Mouse (Mus musculus) adrenal gland (tissue): ENCODE data around the gene Ifna4.
"Not testable (repeated sequence)": the region's sequence is repeated elsewhere in the genome, so short reads cannot be mapped to it uniquely, and the experiment has no call there.

ENCODE experiments used
- intact Hi-C: fragments of 180-260 bp; cut with DNase I; formaldehyde crosslinking; loops from one replicate; pipeline ENCODE4 v1.15.1; 2025
- long read RNA-seq, 2 experiments: library from polyadenylated mRNA; unstranded; transcript quantifications; one replicate each; pipeline ENCODE4 v2.0.0; 2020; ENCODE audit warnings: borderline replicate concordance in 1 of 2; ENCODE audit not compliant: insufficient replicate concordance in 1 of 2

The Ifna4 gene
- long read RNA-seq, experiment 1, result 0 reads
- long read RNA-seq, experiment 2, result 0 reads

GRCm38 (mm10) chr4:88841438-88841911 is at the start of gene Ifna4:
Gene Ifna4, plus strand, starts transcription at chr4:88841861.
- intact Hi-C loops, result no loop called here

DNA sequence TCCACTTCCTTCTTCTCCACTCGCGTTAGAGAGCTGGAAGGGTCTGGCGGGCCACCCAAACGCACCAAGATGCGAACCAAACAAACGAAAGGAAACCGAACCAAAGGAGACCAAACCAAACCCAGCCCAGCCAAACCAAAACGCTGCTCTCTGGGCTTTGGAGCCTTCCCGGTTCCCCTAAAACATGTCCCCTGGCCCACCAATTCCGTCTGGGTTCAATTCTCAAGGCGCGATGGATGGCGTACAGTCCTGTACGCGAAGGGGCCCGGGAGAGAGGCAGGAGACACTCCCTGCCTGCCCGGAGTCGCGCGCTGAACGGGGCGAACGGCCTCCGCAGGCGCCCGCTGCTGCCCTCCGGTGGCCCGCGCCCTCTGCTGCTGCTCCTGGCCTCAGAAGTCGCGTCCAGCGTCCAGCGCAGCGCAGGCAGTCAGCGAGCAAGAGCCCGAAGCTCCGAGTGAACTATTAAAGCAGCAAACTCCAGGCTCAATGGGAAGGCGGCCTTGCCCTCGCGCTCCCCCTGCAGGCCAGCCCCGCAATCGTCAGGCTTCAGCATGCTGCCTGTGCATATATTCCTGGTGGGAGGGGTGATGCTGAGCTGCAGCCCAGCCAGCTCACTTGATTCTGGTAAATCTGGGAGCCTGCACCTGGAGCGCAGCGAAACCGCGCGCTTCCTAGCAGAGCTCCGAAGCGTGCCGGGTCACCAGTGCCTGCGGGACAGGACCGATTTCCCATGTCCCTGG is 47.6 kb upstream of the Ifna4 start, which contains the start of gene Gm13275:
Gm13275 (plus strand) TSS at position 552 of the 740 bp plus-strand sequence.
- intact Hi-C loops, result not testable (repeated sequence)

- intact Hi-C loops, result not testable (repeated sequence)
Measured at GRCm38 (mm10) chr4:88797097-88797496, 44.6 kb upstream of the Ifna4 start, which contains the start of gene Gm13279. Gene Gm13279, plus strand, starts transcription at chr4:88797397.

- intact Hi-C loops, result not testable (repeated sequence)
Measured at GRCm38 (mm10) chr4:88799365-88799764, 42.3 kb upstream of the Ifna4 start, which contains the start of gene Gm13285. Gene Gm13285, plus strand, starts transcription at chr4:88799665.

- intact Hi-C loops, result not testable (repeated sequence)
Measured at GRCm38 (mm10) chr4:88802954-88803353, 38.7 kb upstream of the Ifna4 start, which contains the start of gene Gm13287. Gene Gm13287, plus strand, starts transcription at chr4:88803254.

DNA sequence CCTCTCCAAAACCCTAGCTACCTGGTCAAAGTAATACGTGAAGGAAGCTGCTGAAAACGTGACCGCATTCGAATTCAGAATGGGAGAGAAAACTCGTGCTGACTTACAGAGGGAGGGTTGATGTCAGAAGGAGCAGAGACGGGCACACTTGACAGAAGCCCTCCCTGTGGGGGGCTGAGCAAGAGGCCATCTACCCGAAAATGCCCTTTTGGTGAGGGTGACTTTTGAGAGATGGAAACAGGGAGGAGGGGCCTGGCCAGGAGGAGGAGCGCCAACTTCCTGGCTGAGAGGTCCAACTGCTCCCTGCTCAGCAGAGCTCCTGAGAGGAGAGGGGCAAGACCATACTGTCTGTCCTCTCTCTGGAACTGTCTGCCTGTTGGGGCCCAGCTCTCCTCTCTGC is 36.4 kb upstream of the Ifna4 start, which contains the start of gene Gm13288:
Gm13288 (plus strand) TSS at position 301 of the 400 bp plus-strand sequence.
- intact Hi-C loops, result not testable (repeated sequence)

DNA sequence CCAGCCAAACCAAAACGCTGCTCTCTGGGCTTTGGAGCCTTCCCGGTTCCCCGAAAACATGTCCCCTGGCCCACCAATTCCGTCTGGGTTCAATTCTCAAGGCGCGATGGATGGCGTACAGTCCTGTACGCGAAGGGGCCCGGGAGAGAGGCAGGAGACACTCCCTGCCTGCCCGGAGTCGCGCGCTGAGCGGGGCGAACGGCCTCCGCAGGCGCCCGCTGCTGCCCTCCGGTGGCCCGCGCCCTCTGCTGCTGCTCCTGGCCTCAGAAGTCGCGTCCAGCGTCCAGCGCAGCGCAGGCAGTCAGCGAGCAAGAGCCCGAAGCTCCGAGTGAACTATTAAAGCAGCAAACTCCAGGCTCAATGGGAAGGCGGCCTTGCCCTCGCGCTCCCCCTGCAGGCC is 35.9 kb upstream of the Ifna4 start:
- intact Hi-C loops, result not testable (repeated sequence)

DNA sequence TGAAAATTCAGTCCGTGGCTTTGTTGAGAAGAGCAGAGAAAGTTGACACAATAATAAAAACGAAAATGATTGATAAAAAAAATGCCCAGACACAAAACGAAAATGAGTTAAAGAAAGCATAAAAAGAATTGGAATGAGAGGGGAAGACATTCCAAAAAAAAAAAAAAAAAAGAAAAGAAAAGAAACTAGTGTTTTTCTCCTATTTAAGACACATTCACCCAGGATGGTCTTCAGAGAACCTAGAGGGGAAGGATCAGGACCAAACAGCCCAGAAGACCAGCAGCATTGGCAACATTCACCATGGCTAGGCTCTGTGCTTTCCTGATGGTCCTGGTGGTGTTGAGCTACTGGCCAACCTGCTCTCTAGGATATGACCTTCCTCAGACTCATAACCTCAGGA is 25.7 kb upstream of the Ifna4 start, which contains the start of gene Ifna7:
Ifna7 (plus strand) TSS at position 301 of the 400 bp plus-strand sequence.
- intact Hi-C loops, result no loop called here

GRCm38 (mm10) chr4:88819659-88820058 is 22.0 kb upstream of the Ifna4 start, which contains the start of gene Ifna11:
Gene Ifna11, plus strand, starts transcription at chr4:88819959.
- intact Hi-C loops, result loop anchor here (5.0 kb wide), 1 partner anchor 137 kb away; the partner anchor contains the start of gene Ifna2

DNA sequence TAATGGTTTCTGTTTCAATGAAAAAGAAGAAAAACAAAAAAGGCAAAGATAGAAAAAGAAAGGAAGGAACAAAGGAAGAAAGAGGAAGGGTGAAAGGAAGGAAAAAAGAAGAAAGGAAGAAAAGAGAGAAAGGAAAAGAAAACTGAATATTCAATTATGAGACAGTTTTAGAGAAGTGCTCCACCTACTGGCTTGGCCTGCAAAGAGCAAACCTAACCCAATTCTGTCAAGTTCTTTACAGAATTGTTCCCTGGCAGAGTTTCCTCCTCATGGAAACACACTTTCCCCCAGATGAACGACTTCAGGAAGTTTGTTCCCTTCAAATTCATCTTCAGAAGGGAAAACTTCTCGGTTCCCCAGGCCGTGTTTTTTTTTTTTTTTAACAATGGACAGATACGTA is 18.7 kb upstream of the Ifna4 start:
- intact Hi-C loops, result loop anchor here (5.0 kb wide), 1 partner anchor 141 kb away; the partner anchor contains the start of gene Ifna2

DNA sequence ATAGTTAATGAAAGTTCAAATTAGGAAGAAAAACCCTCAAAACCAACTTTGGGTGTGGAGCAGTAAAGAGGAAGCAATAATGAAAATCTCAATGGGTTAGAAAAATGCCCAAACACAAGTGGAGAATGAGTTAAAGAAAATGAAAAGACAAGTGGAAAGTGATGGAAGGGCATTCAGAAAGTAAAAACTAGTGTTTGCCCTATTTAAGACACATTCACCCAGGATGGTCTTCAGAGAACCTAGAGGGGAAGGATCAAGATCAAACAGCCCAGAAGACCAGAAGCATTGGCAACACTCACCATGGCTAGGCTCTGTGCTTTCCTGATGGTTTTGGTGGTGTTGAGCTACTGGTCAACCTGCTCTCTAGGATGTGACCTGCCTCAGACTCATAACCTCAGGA is 14.5 kb upstream of the Ifna4 start, which contains the start of gene Ifna6:
Ifna6 (plus strand) TSS at position 301 of the 400 bp plus-strand sequence.
- intact Hi-C loops, result not testable (repeated sequence)

GRCm38 (mm10) chr4:88830523-88830922 is 11.1 kb upstream of the Ifna4 start:
- intact Hi-C loops, result no loop called here

DNA sequence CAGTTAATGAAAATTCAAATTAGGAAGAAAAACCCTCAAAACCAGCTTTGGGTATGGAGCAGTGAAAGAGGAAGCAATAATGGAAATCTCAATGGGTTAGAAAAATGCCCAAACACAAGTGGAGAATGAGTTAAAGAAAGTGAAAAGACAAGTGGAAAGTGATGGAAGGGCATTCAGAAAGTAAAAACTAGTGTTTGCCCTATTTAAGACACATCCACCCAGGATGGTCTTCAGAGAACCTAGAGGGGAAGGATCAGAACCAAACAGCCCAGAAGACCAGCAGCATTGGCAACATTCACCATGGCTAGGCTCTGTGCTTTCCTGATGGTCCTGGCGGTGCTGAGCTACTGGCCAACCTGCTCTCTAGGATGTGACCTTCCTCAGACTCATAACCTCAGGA is 6.4 kb upstream of the Ifna4 start, which contains the start of gene Ifna5:
Ifna5 (plus strand) TSS at position 301 of the 400 bp plus-strand sequence.
- intact Hi-C loops, result not testable (repeated sequence)

DNA sequence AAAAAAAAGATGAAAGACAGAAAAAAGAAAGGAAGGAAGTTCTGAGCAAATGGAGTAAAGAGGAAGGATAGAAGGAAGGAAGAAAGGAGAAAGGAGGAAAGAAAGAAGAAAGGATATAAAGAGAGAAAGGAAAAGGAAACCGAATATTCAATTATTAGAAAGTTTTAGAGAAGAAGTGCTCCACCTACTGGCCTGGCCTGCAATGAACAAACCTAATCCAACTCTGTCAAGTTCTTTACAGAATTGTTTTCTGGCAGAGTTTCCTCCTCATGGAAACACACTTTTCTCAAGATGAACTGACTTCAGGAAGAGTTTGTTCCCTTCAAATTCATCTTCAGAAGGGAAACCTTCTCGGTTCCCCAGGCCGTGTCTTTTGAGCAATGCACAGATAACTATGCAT is 2.8 kb upstream of the Ifna4 start:
- intact Hi-C loops, result no loop called here

DNA sequence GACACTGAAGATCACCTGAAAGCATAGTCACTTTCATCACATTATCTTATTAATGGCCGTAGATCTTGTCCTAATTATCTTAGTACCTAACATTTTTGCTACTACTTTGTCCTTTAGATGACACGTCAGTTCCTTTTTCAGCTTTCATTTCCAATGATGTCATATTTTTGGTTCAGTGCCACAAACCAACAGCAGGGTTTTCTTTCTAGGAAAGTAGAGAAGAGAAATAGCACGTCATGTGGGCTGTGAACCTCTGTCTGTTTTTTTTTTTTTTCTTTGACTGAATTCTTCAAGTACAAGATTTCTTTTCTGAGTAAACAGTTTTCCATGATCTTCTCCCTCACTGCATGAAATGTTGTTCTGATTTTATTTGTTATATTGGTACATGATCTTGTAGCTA is 1.6 kb upstream of the Ifna4 start:
- intact Hi-C loops, result no loop called here

DNA sequence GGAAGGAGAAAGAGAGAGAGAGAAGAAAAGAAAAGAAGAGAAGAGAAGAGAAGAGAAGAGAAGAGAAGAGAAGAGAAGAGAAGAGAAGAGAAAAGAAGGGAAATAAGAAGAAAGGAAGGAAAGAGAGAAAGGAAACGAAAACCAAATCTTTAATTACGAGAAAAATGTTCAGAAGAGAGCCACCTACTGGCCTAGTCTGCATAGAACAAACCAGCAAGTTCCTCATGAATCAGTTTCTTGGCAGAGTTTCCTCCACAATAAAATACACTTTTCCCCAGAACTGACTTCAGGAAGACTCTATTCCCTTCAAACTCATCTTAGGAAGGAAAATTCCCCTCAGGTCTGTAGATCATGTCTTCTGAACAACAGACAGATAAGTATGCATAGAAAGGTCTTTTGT is 3.7 kb downstream of the Ifna4 start:
- intact Hi-C loops, result no loop called here

- intact Hi-C loops, result no loop called here
Measured at GRCm38 (mm10) chr4:88849698-88850097, 8.0 kb downstream of the Ifna4 start, which contains the start of gene Ifna1. Gene Ifna1, plus strand, starts transcription at chr4:88850087.

DNA sequence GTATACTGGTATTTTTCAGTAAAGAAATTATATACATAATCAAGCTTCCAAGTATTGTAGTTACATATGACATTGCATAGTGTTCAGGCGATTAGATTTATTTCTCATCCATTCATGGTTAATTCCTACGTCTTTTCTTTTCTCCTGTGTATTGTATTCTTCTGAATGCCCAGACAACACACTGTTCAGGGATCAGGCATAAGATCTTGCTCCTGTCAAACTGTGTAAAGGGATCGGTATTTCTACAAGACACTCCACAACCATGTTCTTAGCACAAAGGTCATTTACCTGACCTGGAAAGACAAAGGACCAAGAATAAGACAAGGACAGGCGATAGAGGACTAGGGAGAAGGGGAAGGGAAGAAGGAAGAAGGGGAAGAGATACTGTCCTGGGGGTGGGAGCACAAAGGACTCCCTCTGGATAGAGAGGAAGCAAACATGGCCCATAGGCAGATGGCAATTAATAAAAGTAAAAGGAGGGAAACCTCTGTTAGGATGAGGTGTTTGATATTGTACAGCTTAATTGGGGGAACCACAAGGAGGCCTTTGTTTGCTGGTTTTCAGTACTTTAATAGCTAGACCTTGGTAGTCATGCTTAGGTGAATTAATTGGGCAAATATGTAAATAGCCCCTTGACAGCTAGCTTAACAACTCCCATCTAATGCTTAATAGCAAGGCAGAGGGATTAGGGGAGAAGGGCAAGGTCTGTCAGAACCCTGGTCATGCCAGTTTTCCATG is 9.5 kb downstream of the Ifna4 start:
- intact Hi-C loops, result no loop called here

GRCm38 (mm10) chr4:88859214-88859613 is 17.6 kb downstream of the Ifna4 start:
- intact Hi-C loops, result no loop called here

GRCm38 (mm10) chr4:88863309-88863708 is 21.6 kb downstream of the Ifna4 start:
- intact Hi-C loops, result no loop called here

- intact Hi-C loops, result no loop called here
Measured at GRCm38 (mm10) chr4:88864599-88864998, 22.9 kb downstream of the Ifna4 start.
